Mouse (Mus musculus) cerebral cortex, adult 2 months (tissue): ENCODE measurements around the gene Gfod1.

Source experiments
- WGBS: fragments of 180-500 bp; shearing (Covaris S2); methylation state at CpG from one replicate; pipeline ENCODE4 v1.1.7; 2018; 5-methylcytosine and 5-hydroxymethylcytosine counted together

Gene Gfod1

GRCm38 (mm10) chr13:43262114-43262739, 41.7 kb downstream of the Gfod1 start:
- 44% methylated on average over 11 of the region's 11 CpGs for WGBS

GRCm38 (mm10) chr13:43261287-43261686, 42.7 kb downstream of the Gfod1 start:
- 44% methylated on average over 3 of the region's 3 CpGs for WGBS

GRCm38 (mm10) chr13:43260731-43261130, 43.2 kb downstream of the Gfod1 start:
- WGBS, result 68% methylated on average over 6 of the region's 6 CpGs

GRCm38 (mm10) chr13:43256447-43256846, 47.5 kb downstream of the Gfod1 start:
- 79% methylated on average over 2 of the region's 2 CpGs for WGBS

- 53% methylated on average over 5 of the region's 5 CpGs for WGBS
Observed at GRCm38 (mm10) chr13:43253526-43253925, 50.4 kb downstream of the Gfod1 start.

- WGBS, result 53% methylated on average over 8 of the region's 8 CpGs
Observed at GRCm38 (mm10) chr13:43252105-43252790, 51.7 kb downstream of the Gfod1 start.

GRCm38 (mm10) chr13:43251391-43251790, 52.6 kb downstream of the Gfod1 start:
- WGBS, result 58% methylated on average over 12 of the region's 12 CpGs

GRCm38 (mm10) chr13:43250653-43251052, 53.3 kb downstream of the Gfod1 start:
- 71% methylated on average over 6 of the region's 6 CpGs for WGBS

- 66% methylated on average over 9 of the region's 9 CpGs for WGBS
Observed at GRCm38 (mm10) chr13:43250106-43250505, 53.9 kb downstream of the Gfod1 start.

GRCm38 (mm10) chr13:43248381-43248780, 55.6 kb downstream of the Gfod1 start:
- 58% methylated on average over 6 of the region's 6 CpGs for WGBS

- 93% methylated on average over 4 of the region's 4 CpGs for WGBS
Observed at GRCm38 (mm10) chr13:43246876-43247275, 57.1 kb downstream of the Gfod1 start.

- WGBS, result 72% methylated on average over 7 of the region's 7 CpGs
Observed at GRCm38 (mm10) chr13:43243793-43244192, 60.2 kb downstream of the Gfod1 start.

GRCm38 (mm10) chr13:43243240-43243639, 60.7 kb downstream of the Gfod1 start:
- WGBS, result 84% methylated on average over 3 of the region's 3 CpGs

GRCm38 (mm10) chr13:43241750-43242149, 62.2 kb downstream of the Gfod1 start:
- WGBS, result 38% methylated on average over 2 of the region's 2 CpGs

GRCm38 (mm10) chr13:43241069-43241468, 62.9 kb downstream of the Gfod1 start:
- WGBS, result 4% methylated on average over 1 of the region's 1 CpGs

- WGBS, result 16% methylated on average over 11 of the region's 11 CpGs
Observed at GRCm38 (mm10) chr13:43239790-43240216, 64.2 kb downstream of the Gfod1 start.

- WGBS, result 48% methylated on average over 6 of the region's 6 CpGs
Observed at GRCm38 (mm10) chr13:43236630-43237029, 67.3 kb downstream of the Gfod1 start.

- 42% methylated on average over 4 of the region's 4 CpGs for WGBS
Observed at GRCm38 (mm10) chr13:43235982-43236381, 68.0 kb downstream of the Gfod1 start.

GRCm38 (mm10) chr13:43235586-43235910, 68.4 kb downstream of the Gfod1 start:
- 53% methylated on average over 3 of the region's 3 CpGs for WGBS

GRCm38 (mm10) chr13:43234869-43235585, 68.9 kb downstream of the Gfod1 start:
- WGBS, result 47% methylated on average over 9 of the region's 9 CpGs

- 89% methylated on average over 4 of the region's 4 CpGs for WGBS
Observed at GRCm38 (mm10) chr13:43233331-43233730, 70.6 kb downstream of the Gfod1 start.

GRCm38 (mm10) chr13:43231965-43232860, 71.8 kb downstream of the Gfod1 start:
- WGBS, result 36% methylated on average over 13 of the region's 13 CpGs
